Mouse (Mus musculus) layer of hippocampus, postnatal 10 days (tissue): ENCODE data around the gene Tff1. TPM values are rescaled to one million over a fixed set of nuclear protein-coding genes. Genes with fewer than 3 reads are reported as not detected.

Experiments used
- DNase-seq, 2 experiments: peaks; one replicate each; pipeline ENCODE4 v3.0.0; 2021; ENCODE audit warnings: low spot score in 2 of 2
- total RNA-seq, 2 experiments: library from RNA; stranded (reverse); gene quantifications; 2 replicates each; pipeline ENCODE4 v1.2.3; 2021

Gene Tff1
- total RNA-seq, 2 experiments from 2014 or later, result not detected

- no peak for DNase-seq
Measured at GRCm38 (mm10) chr17:31153785-31154184, 11.3 kb downstream of the Tff1 start.

GRCm38 (mm10) chr17:31152966-31153499 lies 12.0 kb downstream of the Tff1 start:
- DNase-seq, result no peak

GRCm38 (mm10) chr17:31152512-31152911 lies 12.6 kb downstream of the Tff1 start:
- no peak for DNase-seq

- no peak for DNase-seq
Measured at GRCm38 (mm10) chr17:31145998-31146397, 19.1 kb downstream of the Tff1 start.

- DNase-seq, result no peak
Measured at GRCm38 (mm10) chr17:31144040-31145037, 20.7 kb downstream of the Tff1 start, which contains the start of gene Tff2. Gene Tff2 (minus strand): TSS chr17:31144282.

GRCm38 (mm10) chr17:31142116-31142515 lies 23.0 kb downstream of the Tff1 start:
- no peak for DNase-seq

- peak; percentile 54 to 64 for DNase-seq
Measured at GRCm38 (mm10) chr17:31138398-31138797, 26.7 kb downstream of the Tff1 start.

GRCm38 (mm10) chr17:31136821-31137220 lies 28.3 kb downstream of the Tff1 start:
- no peak for DNase-seq

- DNase-seq, result no peak
Measured at GRCm38 (mm10) chr17:31136291-31136690, 28.8 kb downstream of the Tff1 start.

- DNase-seq, result no peak
Measured at GRCm38 (mm10) chr17:31134913-31135312, 30.2 kb downstream of the Tff1 start.

GRCm38 (mm10) chr17:31133776-31134175 lies 31.3 kb downstream of the Tff1 start:
- DNase-seq, result no peak

- no peak for DNase-seq
Measured at GRCm38 (mm10) chr17:31131269-31131821, 33.7 kb downstream of the Tff1 start.

GRCm38 (mm10) chr17:31129452-31129851 lies 35.6 kb downstream of the Tff1 start, which contains the start of gene Tff3:
Gene Tff3 (minus strand): TSS chr17:31129646.
- no peak for DNase-seq

GRCm38 (mm10) chr17:31128708-31129318 lies 36.3 kb downstream of the Tff1 start:
- no peak for DNase-seq

GRCm38 (mm10) chr17:31125548-31126266 lies 39.4 kb downstream of the Tff1 start:
- no peak for DNase-seq

- DNase-seq, result peak; percentile 72 to 73
Measured at GRCm38 (mm10) chr17:31121975-31122374, 43.1 kb downstream of the Tff1 start.

GRCm38 (mm10) chr17:31119429-31119828 lies 45.6 kb downstream of the Tff1 start:
- DNase-seq, result peak; percentile 86 to 87

GRCm38 (mm10) chr17:31117946-31118345 lies 47.1 kb downstream of the Tff1 start:
- DNase-seq, result no peak

GRCm38 (mm10) chr17:31116063-31116462 lies 49.0 kb downstream of the Tff1 start:
- DNase-seq, result no peak

- no peak for DNase-seq
Measured at GRCm38 (mm10) chr17:31113191-31113856, 51.8 kb downstream of the Tff1 start.
